Mouse (Mus musculus): ENCODE data around the gene Olfr959. TPM values are rescaled to one million over a fixed set of nuclear protein-coding genes. Genes with fewer than 3 reads are reported as not detected.

The Olfr959 gene
- polyA plus RNA-seq, 1 experiment from 2014 or later, result not detected

- ATAC-seq (ENCODE audit: insufficient number of reproducible peaks, insufficient read depth, low FRiP score, low TSS enrichment, low read depth), result no peak
- no peak overlapping the region for H3K27ac ChIP-seq
- H3K27me3 ChIP-seq, result no peaks in the 10 kb centered on the region
- H3K4me2 ChIP-seq, result no peak overlapping the region
- H3K36me3 ChIP-seq, result no peaks in the 10 kb centered on the region
- H3K9ac ChIP-seq (replicated peaks), result no peak overlapping the region
- H3K4me3 ChIP-seq (replicated peaks), result no peak overlapping the region
- H3K4me1 ChIP-seq (replicated peaks), result no peaks in the 10 kb centered on the region
- H3K9me3 ChIP-seq, result no peaks in the 10 kb centered on the region
Measured at GRCm38 (mm10) chr9:39558349-39558647, 17.1 kb downstream of the Olfr959 start.

DNA sequence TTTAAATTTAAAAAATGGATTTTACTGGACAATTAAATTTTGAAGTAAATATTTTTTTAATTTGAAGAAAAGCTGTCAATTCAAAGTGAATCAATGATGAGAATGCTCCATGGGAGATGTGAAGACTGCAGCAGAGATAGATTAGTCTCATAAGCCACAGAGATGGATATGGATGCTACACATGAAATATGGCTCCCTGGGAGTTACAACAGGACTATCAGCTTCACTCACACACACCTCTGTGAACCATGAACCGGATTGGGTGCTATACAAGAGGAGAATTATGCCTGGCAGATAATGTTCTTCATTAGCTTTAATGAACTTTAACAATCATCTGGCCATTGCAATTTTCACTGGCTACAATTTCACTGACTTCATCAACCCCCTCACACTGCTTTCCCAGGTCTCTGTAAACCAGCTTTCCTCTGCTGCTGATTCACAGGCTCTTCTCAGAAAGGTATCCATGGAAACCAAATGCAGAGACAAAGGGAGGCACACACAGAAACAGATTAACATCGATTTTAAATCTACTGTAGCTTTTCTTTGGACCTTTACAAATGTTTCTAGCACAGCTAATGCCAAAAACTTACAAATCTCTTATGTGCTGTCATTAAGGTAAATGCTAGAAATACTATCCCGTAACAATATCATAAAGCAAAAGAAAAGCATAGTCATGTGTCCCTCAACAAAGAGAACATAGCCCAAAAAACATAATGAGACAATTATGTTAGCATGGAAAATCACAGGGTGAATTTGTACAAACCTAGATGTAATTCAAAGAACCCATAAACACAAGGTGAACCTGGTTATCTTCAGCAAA is 17.6 kb downstream of the Olfr959 start:
- 53% methylated on average over 3 of the region's 3 CpGs for WGBS
- H3K4me2 ChIP-seq, result no peak overlapping the region
- no peak for ATAC-seq (ENCODE audit: insufficient number of reproducible peaks, insufficient read depth, low FRiP score, low TSS enrichment, low read depth)
- no peak overlapping the region for H3K4me3 ChIP-seq (replicated peaks)
- no peaks in the 10 kb centered on the region for H3K4me1 ChIP-seq (replicated peaks)
- no peak overlapping the region for H3K9ac ChIP-seq (replicated peaks)
- H3K36me3 ChIP-seq, result no peaks in the 10 kb centered on the region
- H3K9me3 ChIP-seq, result no peaks in the 10 kb centered on the region
- H3K27ac ChIP-seq, result no peak overlapping the region
- H3K27me3 ChIP-seq, result no peaks in the 10 kb centered on the region

DNA sequence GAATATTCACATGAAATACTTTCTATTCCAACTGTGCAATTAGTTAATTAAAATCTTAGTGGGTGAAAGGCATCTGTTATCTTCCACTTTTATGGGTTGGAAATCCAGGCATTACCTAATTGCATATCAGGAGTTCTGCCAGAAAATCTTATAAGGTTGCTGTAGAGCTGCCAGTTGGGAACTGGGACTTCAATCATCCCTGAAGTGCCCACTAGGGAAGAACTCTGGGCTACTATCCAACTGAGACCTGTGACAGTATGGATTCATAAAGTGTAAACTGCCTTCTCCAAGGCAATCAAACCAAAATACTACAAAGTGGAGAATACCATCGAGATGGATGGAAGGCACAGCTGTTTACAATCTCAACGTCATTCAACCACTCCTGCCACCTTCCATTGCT is 21.4 kb downstream of the Olfr959 start, which contains the start of gene Olfr958:
TSS of gene Olfr958 (minus strand) at position 109 of the 400 bp plus-strand sequence.
- ATAC-seq (ENCODE audit: insufficient number of reproducible peaks, insufficient read depth, low FRiP score, low TSS enrichment, low read depth), result no peak
- no peak within 1 kb of the TSS for H3K4me3 ChIP-seq (replicated peaks)
- no peak within 1 kb of the TSS for H3K9ac ChIP-seq (replicated peaks)
- H3K36me3 ChIP-seq, result no peaks in the 10 kb centered on the region
- H3K9me3 ChIP-seq, result no peaks in the 10 kb centered on the region
- H3K4me1 ChIP-seq (replicated peaks), result no peaks in the 10 kb centered on the region
- WGBS, result 59% methylated on average over 2 of the region's 2 CpGs
- no peak within 1 kb of the TSS for H3K27ac ChIP-seq
- no peak within 1 kb of the TSS for H3K4me2 ChIP-seq
- H3K27me3 ChIP-seq, result no peaks in the 10 kb centered on the region

DNA sequence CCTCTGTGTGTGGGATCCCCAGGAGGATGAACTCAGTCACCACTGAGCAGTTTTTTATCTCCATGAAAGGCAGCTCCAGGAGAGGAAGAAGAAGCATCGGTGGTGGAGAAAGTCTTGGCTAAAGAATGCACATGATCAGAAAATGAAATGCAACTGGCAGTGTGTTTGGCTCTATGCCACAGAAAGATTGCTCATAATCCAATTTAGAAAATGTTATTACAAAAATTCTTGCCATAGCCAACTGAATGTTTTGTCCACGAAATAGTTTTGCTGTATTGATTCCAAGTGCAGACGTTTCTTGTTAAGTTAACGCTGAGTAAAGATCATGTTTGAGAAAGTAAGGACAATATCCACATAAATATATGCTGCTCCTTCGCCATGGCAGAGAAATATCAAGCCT is 24.6 kb downstream of the Olfr959 start:
- Histone ChIP-seq H3K4me3 (replicated peaks) (no peak overlapping the region), H3K27ac (no peak overlapping the region), H3K4me1 (replicated peaks) (no peaks in the 10 kb centered on the region), H3K27me3 (no peaks in the 10 kb centered on the region), H3K4me2 (no peak overlapping the region), H3K9ac (replicated peaks) (no peak overlapping the region), H3K36me3 (no peaks in the 10 kb centered on the region), H3K9me3 (no peaks in the 10 kb centered on the region)
- 81% methylated on average over 5 of the region's 5 CpGs for WGBS
- no peak for ATAC-seq (ENCODE audit: insufficient number of reproducible peaks, insufficient read depth, low FRiP score, low TSS enrichment, low read depth)

GRCm38 (mm10) chr9:39523616-39524285 is 51.6 kb downstream of the Olfr959 start:
- Histone ChIP-seq H3K9ac (replicated peaks) (no peak overlapping the region), H3K4me3 (replicated peaks) (no peak overlapping the region), H3K27me3 (no peaks in the 10 kb centered on the region), H3K27ac (no peak overlapping the region), H3K4me1 (replicated peaks) (no peaks in the 10 kb centered on the region), H3K9me3 (no peaks in the 10 kb centered on the region), H3K4me2 (no peak overlapping the region), H3K36me3 (no peaks in the 10 kb centered on the region)
- ATAC-seq (ENCODE audit: insufficient number of reproducible peaks, insufficient read depth, low FRiP score, low TSS enrichment, low read depth), result no peak
- 63% methylated on average over 1 of the region's 1 CpGs for WGBS

Other genes with a start within 250 kb of the Olfr959 start
- not detected in 2 replicates for gene Olfr948, start 249.5 kb downstream of the Olfr959 start, polyA plus RNA-seq (2016; fragmentation: Nextera tagmentation; extraction: Ambion mirVana)
- not detected in 2 replicates for gene Olfr951, start 188.2 kb downstream of the Olfr959 start, polyA plus RNA-seq (2016; fragmentation: Nextera tagmentation; extraction: Ambion mirVana)
- not detected in 2 replicates for gene Olfr952, start 148.4 kb downstream of the Olfr959 start, polyA plus RNA-seq (2016; fragmentation: Nextera tagmentation; extraction: Ambion mirVana)
- gene Olfr954, start 118.9 kb downstream of the Olfr959 start, polyA plus RNA-seq (2016; fragmentation: Nextera tagmentation; extraction: Ambion mirVana), result not detected in 2 replicates
- gene Olfr955, start 103.6 kb downstream of the Olfr959 start, polyA plus RNA-seq (2016; fragmentation: Nextera tagmentation; extraction: Ambion mirVana), result not detected in 2 replicates
- not detected in 2 replicates for gene Olfr44, start 81.6 kb downstream of the Olfr959 start, polyA plus RNA-seq (2016; fragmentation: Nextera tagmentation; extraction: Ambion mirVana)
- gene Olfr957, start 59.8 kb downstream of the Olfr959 start, polyA plus RNA-seq (2016; fragmentation: Nextera tagmentation; extraction: Ambion mirVana), result not detected in 2 replicates
- not detected in 2 replicates for gene Olfr958, start 21.5 kb downstream of the Olfr959 start, polyA plus RNA-seq (2016; fragmentation: Nextera tagmentation; extraction: Ambion mirVana)
- 29.3 and 29.7 TPM in 2 replicates for gene AW551984, start 28.8 kb upstream of the Olfr959 start, polyA plus RNA-seq (2016; fragmentation: Nextera tagmentation; extraction: Ambion mirVana)
- not detected in 2 replicates for gene Olfr148, start 35.1 kb upstream of the Olfr959 start, polyA plus RNA-seq (2016; fragmentation: Nextera tagmentation; extraction: Ambion mirVana)
- gene Olfr960, start 45.8 kb upstream of the Olfr959 start, polyA plus RNA-seq (2016; fragmentation: Nextera tagmentation; extraction: Ambion mirVana), result not detected in 2 replicates
- not detected in 2 replicates for gene Olfr961, start 69.5 kb upstream of the Olfr959 start, polyA plus RNA-seq (2016; fragmentation: Nextera tagmentation; extraction: Ambion mirVana)
- not detected in 2 replicates for gene Olfr963, start 91.6 kb upstream of the Olfr959 start, polyA plus RNA-seq (2016; fragmentation: Nextera tagmentation; extraction: Ambion mirVana)
- not detected in 2 replicates for gene Olfr149, start 131.5 kb upstream of the Olfr959 start, polyA plus RNA-seq (2016; fragmentation: Nextera tagmentation; extraction: Ambion mirVana)
- gene Olfr965, start 135.8 kb upstream of the Olfr959 start, polyA plus RNA-seq (2016; fragmentation: Nextera tagmentation; extraction: Ambion mirVana), result not detected in 2 replicates
- not detected in 2 replicates for gene Olfr150, start 155.4 kb upstream of the Olfr959 start, polyA plus RNA-seq (2016; fragmentation: Nextera tagmentation; extraction: Ambion mirVana)
- not detected in 2 replicates for gene Olfr967, start 170.7 kb upstream of the Olfr959 start, polyA plus RNA-seq (2016; fragmentation: Nextera tagmentation; extraction: Ambion mirVana)
- gene Olfr968, start 207.7 kb upstream of the Olfr959 start, polyA plus RNA-seq (2016; fragmentation: Nextera tagmentation; extraction: Ambion mirVana), result not detected in 2 replicates
- gene Olfr969, start 215.4 kb upstream of the Olfr959 start, polyA plus RNA-seq (2016; fragmentation: Nextera tagmentation; extraction: Ambion mirVana), result not detected in 2 replicates
- gene Olfr970, start 233.3 kb upstream of the Olfr959 start, polyA plus RNA-seq (2016; fragmentation: Nextera tagmentation; extraction: Ambion mirVana), result not detected in 2 replicates

Data from limb, embryonic 12.5 days (tissue).